Mouse (Mus musculus) neutrophil, adult 5-6 weeks (primary cell): ENCODE data around the gene S100a10. TPM values are rescaled to one million over a fixed set of nuclear protein-coding genes. Genes with fewer than 3 reads are reported as not detected.
A peak's percentile ranks its signal among the peaks of the same experiment; 100 is the strongest.

ENCODE experiments used
- ATAC-seq: fragments of 151-379, 151-347 bp; 2 replicates; pipeline ENCODE4 v1.8.0; 2017; ENCODE audit warnings: mild to moderate bottlenecking, moderate TSS enrichment; ENCODE audit not compliant: insufficient number of reproducible peaks, poor library complexity, low FRiP score, severe bottlenecking; ENCODE audit errors: extremely low read depth
- total RNA-seq: library from RNA; stranded (forward); fragments of 200-1000 nt; gene quantifications from 2 replicates; pipeline ENCODE4 v1.2.3, GENCODE M21; 2017

Gene S100a10
- 406 and 416 TPM in 2 replicates for total RNA-seq

DNA sequence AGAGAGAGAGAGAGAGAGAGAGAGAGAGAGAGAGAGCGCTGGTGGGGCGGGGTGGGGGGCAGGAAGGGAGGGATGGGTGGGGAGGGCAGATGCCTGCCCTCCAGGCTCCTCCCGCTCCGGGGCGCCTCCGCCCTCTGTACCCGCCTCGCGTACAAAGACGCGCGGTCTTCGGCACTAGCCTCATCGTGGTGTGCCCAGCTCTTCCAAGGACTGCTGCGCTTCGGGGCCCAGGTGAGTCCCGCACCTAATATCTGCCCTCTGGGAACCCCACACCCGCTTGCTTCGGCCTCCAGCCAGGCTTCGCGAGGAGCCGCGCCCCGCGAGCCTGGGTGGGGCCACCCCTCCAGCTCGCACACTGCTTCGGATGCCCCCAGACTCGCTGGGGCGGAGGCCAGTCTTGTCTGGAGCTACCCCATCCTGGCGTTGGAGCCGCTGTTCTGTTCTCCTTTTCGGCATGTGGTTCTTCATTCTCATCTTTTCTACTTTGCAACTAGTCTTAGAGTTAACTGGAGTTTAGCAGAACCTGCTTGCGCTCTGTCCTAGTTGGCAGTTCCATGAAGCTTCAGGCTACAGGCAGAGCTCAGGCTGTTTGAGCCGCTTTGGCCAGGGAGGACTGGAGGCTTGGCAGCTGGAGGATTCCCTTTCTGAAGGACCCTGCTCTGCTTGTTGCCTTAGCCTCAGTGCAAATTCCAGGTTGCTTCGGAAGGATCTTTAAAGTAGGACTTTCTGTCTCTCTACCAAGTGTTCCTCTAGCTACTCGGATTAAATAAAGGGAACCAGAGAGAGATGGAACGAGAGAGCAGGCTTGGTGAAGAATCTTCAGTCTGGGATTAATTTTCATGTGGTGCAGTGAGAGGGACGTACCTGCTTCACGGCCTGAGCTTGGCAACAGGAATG lies at the start of gene S100a10:
Gene S100a10, plus strand, starts transcription at position 100 of the 897 bp plus-strand sequence.
- peak; percentile 56 for ATAC-seq

DNA sequence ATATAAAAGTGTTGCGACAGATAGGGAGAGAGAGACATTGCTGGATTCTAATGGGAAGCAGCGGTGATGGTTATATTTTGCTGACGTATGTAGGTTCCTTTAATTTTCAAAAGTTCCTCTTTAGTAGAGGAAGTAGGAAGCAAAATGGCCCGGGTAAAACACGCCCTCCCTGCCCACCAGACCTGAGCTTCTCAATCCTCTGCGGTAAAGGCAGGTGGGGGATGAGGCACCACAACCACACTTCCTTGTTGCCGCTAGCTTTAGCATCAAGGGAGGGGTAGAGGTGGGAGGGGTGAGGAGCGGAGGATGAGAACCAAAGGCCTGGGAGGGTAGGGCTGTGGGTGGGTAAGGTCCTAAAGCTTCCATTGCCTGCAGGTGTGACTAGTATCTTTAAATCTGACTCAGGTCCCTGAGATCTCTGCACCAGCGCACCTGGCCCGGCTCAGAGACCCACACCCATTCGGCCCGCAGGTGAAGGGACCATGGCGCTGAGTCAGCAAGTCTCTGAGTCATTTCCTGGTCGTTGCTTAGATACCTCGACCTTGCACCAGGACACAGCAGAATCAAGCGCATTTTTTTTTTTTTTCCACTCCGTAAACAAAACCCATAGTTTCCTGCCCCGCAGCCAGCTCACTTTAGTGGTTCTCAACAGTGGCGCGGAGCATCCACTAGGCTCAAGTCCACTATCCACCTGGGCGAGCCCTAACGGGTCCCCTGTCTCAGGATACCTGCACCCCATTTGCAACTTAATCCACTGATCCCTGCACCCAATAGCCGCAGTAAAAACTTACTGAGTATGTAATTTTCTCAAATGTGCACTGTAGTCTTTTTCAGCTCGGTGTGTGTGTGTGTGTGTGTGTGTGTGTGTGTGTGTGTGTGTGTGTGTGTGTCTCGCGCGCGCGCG lies 48.7 kb upstream of the S100a10 start:
- ATAC-seq = peak; percentile 94

DNA sequence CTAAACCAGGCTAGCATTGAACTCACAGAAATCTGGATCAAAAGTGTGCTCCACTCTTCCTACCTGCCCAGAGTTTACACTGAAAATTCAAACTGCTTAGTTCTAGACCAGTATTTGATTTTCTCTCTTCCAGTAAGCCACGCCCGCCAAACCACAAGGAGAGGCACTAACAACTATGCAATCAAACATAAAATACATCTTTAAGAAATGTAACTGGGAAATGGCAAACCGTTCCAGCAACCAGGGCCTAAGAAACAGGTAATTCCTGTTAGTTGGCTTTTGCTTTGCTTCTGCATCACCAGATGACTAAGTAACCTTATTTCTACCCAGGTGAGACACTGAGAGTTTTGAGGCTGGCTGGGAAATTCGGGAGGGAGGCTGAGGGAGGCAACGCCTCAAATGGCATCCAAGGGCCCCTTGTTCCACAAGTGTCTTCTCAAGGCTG lies 48.0 kb upstream of the S100a10 start:
- ATAC-seq = no peak

DNA sequence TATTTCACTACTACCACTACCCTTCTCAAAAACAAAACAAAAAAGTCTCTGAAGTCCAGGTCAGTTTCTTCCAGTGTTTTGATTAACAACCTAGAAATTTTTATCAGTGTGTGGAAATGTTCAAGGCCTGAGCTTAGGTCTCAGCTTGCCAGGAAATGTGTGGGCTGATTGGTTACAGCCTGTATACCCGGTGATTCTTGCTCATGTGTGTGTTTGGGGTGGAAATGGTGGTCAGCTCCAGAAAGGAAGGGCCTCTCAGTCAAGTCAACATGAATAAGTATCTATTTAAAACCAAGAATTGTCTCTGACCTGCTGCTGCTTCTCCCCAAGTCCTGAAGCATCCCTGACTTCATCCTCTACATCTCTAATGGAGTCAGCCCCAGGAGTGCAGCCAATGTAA lies 45.6 kb upstream of the S100a10 start:
- ATAC-seq = no peak

DNA sequence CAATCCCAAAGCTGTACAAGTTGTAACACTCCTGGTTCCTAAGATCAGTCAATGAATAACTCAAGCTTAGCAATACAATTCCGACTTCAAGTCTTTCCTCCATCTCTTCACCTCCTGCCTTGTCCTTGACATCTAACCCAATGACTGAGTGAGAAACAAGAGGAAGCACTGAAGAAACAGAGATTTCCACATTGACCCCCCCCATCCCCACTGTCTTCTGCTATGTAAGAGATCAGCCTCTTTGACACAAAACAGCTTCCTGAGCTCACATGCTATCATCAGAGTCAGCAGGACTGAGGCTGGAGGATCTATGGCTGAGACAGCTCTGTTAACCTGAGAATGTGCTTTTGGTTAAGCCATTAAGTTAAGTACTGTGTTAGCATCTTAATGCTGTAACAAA lies 43.8 kb upstream of the S100a10 start:
- ATAC-seq = peak; percentile 18; the same call in 1 of the 2 replicates

DNA sequence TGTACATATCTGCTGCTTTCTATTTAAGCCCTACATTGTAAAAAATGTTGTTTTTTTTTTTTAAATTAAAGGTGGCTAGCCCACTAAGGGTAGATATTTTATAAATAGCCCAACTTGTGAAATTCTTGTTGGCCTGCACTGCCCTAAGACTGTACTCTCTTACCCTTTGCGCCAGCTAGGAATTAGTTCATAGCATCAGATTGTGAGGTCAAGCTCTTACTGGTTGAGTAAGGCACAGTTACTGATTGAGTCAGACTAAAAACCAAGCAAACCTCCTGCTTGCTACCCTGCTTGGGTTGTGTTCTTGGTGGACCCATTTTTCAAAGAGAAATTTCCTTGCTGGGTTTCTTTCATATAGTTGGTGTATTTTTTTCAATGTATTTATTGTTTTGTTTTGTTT lies 43.1 kb upstream of the S100a10 start:
- no peak for ATAC-seq

DNA sequence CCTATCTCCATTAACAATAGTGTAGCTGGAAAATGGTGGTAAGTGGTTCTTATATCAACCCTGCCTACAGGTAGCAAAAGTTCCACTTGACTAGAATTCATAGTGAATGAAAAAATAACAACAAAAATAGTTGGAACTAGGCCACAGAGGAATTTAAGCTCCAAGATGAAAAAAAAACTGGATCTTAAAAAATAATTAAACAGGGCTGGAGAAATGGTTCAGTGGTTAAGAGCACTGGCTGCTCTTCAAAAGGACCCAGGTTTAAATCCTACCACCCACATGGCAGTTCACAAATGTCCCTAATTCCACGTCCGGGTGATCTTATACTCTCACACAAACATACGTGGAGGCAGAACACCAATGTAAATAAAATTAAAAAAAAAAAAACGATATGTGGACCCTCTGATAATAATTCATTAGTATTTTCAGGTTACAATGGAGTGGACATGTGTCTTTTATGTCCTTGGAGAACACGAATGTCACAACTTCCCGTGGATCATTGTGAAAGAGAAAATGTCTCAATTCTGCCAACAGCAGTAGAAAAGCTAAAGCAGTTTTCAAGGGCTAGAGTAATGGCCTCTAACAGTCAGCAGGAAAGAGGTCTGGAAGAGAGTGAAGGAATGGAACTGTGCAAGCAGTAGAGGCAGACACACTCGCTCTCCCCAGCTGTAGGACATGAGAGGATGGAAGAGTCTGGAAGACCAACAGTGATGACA lies 42.3 kb upstream of the S100a10 start:
- ATAC-seq = no peak; the same call in 1 of the 2 replicates

DNA sequence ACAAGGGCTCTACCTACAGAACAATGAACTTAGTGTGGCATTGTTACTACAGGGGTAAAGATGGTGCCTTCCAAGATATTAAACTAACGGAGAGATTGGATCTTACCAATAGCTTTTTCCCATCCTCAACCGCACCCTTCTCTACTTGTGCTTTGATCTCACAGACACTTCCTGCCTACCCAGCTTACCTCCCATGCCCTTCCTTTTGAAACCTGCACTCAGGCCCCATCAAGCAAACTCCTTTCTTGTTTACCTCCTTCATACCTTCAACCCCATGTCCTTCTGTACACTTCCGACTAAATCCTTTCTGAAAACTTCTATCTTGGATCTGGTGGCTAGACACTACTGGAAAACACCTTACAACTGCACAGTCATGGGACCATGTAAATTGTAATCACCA lies 40.3 kb upstream of the S100a10 start:
- ATAC-seq = no peak

DNA sequence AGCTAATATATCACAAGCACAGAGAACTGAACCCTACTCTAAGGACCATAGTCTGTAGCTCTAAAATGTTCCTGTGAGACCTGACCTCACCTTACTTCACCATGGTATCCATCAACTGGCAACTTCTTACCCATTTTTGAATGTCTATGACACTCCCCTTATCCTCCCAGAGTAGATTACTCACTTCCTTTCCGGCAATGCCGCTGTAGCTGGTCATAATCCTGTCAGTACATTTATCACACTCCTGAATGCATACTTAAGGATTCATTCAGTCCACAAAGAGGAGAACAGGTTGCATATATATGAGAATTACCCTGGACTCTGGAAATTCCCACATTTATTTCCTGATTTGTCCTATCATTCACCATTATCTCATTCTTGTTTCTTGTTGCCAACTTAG lies 37.5 kb upstream of the S100a10 start:
- ATAC-seq = no peak

DNA sequence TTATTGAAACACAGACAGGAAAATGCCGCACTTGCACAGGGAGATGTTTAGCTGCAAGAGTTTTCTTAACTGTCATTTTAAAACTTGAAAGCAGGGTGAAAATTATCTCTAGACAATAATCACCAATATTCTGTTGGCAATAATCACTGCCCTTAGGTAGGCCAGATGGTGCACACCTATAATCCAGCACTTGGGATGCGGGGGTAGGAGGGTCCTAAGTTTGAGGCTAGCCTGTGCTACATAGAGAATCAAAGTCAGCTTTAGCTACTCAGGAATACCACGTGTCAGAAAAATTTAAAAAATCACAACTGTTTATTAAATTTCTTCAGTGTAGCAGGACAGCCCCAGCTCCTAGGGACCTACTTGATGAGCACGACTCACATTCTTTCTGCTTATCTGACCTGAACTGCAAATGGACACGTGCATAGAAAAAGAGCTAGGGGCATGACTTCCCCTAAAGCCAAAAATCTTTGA lies 35.0 kb upstream of the S100a10 start:
- ATAC-seq = no peak

DNA sequence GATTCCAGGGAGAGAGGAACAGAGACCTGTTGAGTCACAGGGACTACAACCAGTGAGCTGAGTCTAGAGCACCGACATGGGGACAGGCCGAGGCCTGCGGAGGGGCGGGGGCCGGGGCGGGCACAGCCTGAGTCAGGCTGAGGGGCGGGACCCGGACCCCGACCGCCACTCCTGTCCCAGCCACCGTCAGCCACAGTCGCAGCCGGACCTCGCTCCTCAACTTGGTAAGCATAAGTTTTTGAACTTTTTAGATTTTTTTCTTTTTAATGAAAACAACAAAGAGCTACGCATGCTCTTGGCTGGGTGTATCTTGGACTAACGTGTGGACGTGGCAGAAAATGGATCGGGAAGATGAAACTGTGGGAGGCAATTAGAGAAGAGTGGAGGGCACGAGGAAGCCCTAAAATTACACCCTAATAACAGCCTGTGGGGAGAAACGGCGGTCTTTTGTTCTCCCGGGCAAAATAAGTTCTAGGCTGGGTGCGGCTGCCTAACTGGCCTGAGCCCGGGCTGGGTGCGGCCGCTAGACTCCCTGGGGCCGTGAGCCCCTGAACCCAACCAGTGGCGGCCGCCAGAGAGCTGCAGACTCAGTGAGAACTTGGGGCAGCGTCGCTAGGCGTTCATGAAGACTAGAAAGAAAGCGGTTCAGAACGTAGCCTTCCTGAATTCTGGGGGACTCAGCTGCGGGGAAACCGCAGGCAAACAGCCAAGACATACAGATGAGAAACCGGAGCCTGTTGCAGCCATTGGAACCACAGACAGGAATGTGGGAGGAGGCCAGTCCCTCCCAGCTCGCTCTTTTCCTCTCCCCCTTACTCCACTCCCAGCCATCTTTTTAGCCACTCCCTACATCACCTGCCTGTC lies 34.3 kb upstream of the S100a10 start, which contains the start of gene S100a11:
Gene S100a11, plus strand, starts transcription at position 159 of the 864 bp plus-strand sequence.
- ATAC-seq = peak; percentile 76

DNA sequence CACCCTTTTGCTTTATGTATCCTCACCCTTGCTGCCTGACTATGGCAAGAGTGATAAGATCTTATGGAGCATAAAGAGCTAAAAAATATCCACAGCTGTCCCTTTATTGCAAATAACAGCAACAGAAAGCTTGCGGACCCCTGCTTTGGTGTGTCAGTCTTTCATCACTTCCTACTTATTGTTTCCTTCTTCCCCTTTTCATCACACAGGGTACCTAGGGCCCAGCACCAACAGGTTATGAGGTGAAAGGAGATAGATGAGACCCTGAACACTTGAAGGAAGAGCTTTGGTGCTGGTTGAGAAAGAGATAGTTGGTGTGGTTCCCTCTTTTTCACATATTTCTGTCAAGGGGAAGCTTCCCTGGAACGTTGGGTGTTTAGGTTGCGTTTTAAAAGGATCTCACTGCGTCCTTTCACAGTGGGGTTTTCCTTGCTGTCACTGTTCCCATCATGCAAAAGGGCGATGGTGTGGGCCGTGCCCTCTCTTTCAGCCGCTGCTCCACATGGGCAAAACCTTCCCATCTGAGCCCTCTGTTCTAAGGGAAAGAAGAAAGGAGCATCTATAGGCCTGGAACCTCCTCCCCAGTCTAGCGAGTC lies 33.3 kb upstream of the S100a10 start:
- peak; percentile 47; the same call in 1 of the 2 replicates for ATAC-seq

DNA sequence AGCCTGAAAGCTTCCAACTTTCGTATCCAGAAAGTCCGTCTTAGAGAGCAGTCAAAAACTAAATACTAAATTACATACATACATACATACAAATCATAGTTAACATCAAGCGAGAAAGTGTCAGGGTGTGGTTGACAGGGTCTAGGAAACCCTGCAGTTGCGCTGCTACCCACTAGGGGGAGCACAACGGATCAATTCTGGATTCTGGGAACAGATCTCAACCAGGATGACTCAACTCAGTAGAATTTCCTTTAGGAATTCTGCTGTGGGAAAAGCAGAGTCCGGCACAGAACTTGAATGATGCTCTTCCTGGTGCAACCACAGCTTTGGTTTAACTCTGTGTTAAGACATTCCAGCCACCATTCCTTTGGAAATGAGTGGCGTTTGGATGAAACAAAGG lies 32.3 kb upstream of the S100a10 start:
- no peak for ATAC-seq

DNA sequence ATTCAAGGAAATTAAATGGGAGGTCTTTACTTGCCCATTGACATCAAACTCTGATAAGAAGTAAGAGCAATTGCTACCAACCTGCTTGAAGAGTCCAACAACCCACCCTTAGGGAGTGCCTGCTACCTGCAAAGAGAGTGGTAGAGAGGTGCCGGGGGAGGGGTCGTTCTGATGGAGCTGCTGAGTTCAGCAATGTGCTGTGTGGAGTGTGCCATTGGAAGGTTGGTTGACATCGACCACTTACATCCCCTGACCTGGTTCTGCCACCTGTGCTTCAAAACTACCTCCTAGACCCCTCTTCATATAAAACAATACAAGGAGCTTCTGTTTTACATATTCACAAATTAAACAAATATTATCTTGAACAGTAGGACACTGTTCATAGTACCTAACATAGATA lies 27.6 kb upstream of the S100a10 start:
- ATAC-seq = no peak

DNA sequence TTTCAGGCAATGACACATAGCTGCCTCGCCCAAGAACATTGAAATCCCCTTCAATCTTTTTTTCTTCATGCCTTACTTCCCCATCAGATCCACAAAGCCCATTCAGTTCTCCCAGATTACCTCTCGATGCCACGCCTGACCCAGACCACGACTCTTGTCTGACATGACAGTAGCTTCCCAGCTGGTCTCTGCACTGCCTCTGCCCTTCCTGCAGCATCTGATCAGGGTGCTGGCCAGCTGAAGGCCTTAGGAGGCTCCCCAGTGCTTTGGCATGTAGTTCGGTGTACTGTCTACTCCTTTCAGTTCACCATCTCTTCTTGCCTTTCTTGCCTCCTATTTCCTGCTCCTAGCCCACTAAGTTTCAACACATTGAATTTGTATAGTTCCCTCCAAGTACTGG lies 26.1 kb upstream of the S100a10 start:
- ATAC-seq = peak; percentile 31; the same call in 1 of the 2 replicates

DNA sequence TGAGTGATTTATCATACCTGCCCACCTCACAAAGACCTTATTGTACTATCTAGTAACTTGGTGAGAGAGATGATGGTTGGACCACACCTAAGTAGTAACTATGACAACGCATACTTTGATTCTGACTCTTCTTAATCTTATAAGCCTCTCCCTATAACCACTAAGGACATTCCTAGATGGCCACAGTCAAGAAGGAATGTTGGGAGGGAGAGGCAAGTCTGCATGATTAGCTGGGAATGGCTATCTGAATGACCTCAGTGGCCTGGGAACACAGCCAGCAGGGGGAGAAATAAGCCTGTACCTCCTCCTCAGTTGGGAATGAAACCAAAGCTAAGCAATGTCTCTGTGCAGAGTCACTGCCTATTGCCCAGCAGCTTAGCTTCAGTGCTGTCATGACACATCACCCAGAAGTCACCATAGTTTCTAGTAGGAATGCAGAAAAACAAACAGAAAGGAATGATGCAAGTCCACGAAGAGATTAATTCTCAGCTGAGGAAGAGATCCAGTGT lies 17.8 kb upstream of the S100a10 start:
- ATAC-seq = no peak

DNA sequence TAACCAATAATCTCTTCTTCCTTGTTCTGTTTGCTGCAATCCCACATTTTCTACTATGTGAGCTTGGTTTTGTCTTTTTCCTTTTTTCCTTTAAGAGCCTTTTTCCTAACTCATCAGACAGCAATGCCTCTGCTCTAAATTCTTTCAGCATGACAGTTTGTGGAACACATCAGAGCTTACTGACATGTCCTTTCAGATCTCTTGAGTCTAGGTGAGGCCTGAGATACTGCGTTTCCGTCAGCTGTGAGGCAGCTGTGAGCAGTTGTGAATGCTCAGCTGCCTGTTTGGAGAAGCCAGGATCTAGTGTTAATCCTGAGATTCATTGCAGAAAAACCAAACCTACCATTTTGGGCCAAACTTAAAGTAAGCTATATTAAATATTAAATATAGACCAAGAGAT lies 16.4 kb upstream of the S100a10 start:
- no peak for ATAC-seq
